Mouse (Mus musculus) lung, postnatal 0 days (tissue): ENCODE data around the gene Tmprss3.

Experiments
- CTCF ChIP-seq: IDR thresholded peaks from 2 replicates; pipeline ENCODE4 v1.5.1; 2016; ENCODE audit warnings: antibody characterized with exemption, mild to moderate bottlenecking
- EP300 ChIP-seq: IDR thresholded peaks from 2 replicates; pipeline ENCODE4 v1.6.1; 2016; ENCODE audit warnings: antibody characterized with exemption, mild to moderate bottlenecking, control low read depth

- TF ChIP-seq EP300 (no peak), CTCF (no peak)
These were observed 11.5 kb upstream of the Tmprss3 start for GRCm38 (mm10) chr17:31210299-31210698.
